Mouse (Mus musculus): ENCODE measurements at regions not wholly inside any gene's neighbourhood (a gene's known extent, or its start where the extent isn't known, plus 50 kb on each side); places are given as distances from the start of the nearest gene placed in this dataset.

- no peaks in the 10 kb centered on the region for H3K36me3 ChIP-seq
- H3K4me1 ChIP-seq: no peaks in the 10 kb centered on the region
- no peak for ATAC-seq (ENCODE audit: insufficient number of reproducible peaks, low FRiP score, low TSS enrichment, low read depth)
- no peak overlapping the region for H3K27ac ChIP-seq
- no peak overlapping the region for H3K4me3 ChIP-seq
- no peaks in the 10 kb centered on the region for H3K27me3 ChIP-seq
- H3K9ac ChIP-seq: no peak overlapping the region
- H3K9me3 ChIP-seq: no peaks in the 10 kb centered on the region
- no peak overlapping the region for H3K4me2 ChIP-seq
These were observed 279.2 kb upstream of the Fat1 start for GRCm38 (mm10) chr8:44656031-44656430.

- Histone ChIP-seq H3K27me3 (no peaks in the 10 kb centered on the region), H3K9ac (no peak overlapping the region), H3K4me3 (no peak overlapping the region), H3K4me2 (no peak overlapping the region), H3K36me3 (no peaks in the 10 kb centered on the region), H3K9me3 (no peaks in the 10 kb centered on the region), H3K27ac (no peak overlapping the region), H3K4me1 (no peaks in the 10 kb centered on the region)
- 67% methylated on average over 4 of the region's 4 CpGs for WGBS
- ATAC-seq (ENCODE audit: insufficient number of reproducible peaks, low FRiP score, low TSS enrichment, low read depth): no peak
These were observed 278.8 kb upstream of the Fat1 start for GRCm38 (mm10) chr8:44656470-44656869.

GRCm38 (mm10) chr8:44661696-44662095 is 273.6 kb upstream of the Fat1 start:
- WGBS: 69% methylated on average over 2 of the region's 2 CpGs
- Histone ChIP-seq H3K4me3 (no peak overlapping the region), H3K27ac (no peak overlapping the region), H3K27me3 (no peaks in the 10 kb centered on the region), H3K36me3 (no peaks in the 10 kb centered on the region), H3K9ac (no peak overlapping the region), H3K4me2 (no peak overlapping the region), H3K9me3 (no peaks in the 10 kb centered on the region), H3K4me1 (no peaks in the 10 kb centered on the region)
- no peak for ATAC-seq (ENCODE audit: insufficient number of reproducible peaks, low FRiP score, low TSS enrichment, low read depth)

- Histone ChIP-seq H3K27me3 (no peaks in the 10 kb centered on the region), H3K4me1 (no peaks in the 10 kb centered on the region), H3K4me3 (no peak overlapping the region), H3K27ac (no peak overlapping the region), H3K9me3 (no peaks in the 10 kb centered on the region), H3K36me3 (no peaks in the 10 kb centered on the region), H3K4me2 (no peak overlapping the region), H3K9ac (no peak overlapping the region)
- 86% methylated on average over 9 of the region's 9 CpGs for WGBS
- no peak for ATAC-seq (ENCODE audit: insufficient number of reproducible peaks, low FRiP score, low TSS enrichment, low read depth)
These were observed 248.1 kb upstream of the Fat1 start for GRCm38 (mm10) chr8:44687126-44687525.

GRCm38 (mm10) chr8:44689837-44690592 is 245.2 kb upstream of the Fat1 start:
- no peak overlapping the region for H3K9ac ChIP-seq
- ATAC-seq (ENCODE audit: insufficient number of reproducible peaks, low FRiP score, low TSS enrichment, low read depth): no peak
- H3K27me3 ChIP-seq: 0 out of 2 replicates have a peak, but pooled peaks cover 3% of the 10 kb centered on the region
- no peak overlapping the region for H3K4me3 ChIP-seq
- WGBS: 82% methylated on average over 9 of the region's 9 CpGs
- H3K4me1 ChIP-seq: peaks cover 7% of the 10 kb centered on the region; the same call in 1 of the 2 replicates
- H3K9me3 ChIP-seq: no peaks in the 10 kb centered on the region
- H3K4me2 ChIP-seq: no peak overlapping the region
- H3K27ac ChIP-seq: no peak overlapping the region
- no peaks in the 10 kb centered on the region for H3K36me3 ChIP-seq

GRCm38 (mm10) chr8:44690593-44690950 is 244.7 kb upstream of the Fat1 start:
- H3K4me3 ChIP-seq: no peak overlapping the region
- H3K27me3 ChIP-seq: 0 out of 2 replicates have a peak, but pooled peaks cover 3% of the 10 kb centered on the region
- H3K9me3 ChIP-seq: no peaks in the 10 kb centered on the region
- no peak overlapping the region for H3K27ac ChIP-seq
- peaks cover 7% of the 10 kb centered on the region; the same call in 1 of the 2 replicates for H3K4me1 ChIP-seq
- H3K4me2 ChIP-seq: no peak overlapping the region
- H3K36me3 ChIP-seq: no peaks in the 10 kb centered on the region
- H3K9ac ChIP-seq: no peak overlapping the region
- WGBS: 76% methylated on average over 4 of the region's 4 CpGs
- no peak for ATAC-seq (ENCODE audit: insufficient number of reproducible peaks, low FRiP score, low TSS enrichment, low read depth)

- H3K4me2 ChIP-seq: no peak overlapping the region
- no peaks in the 10 kb centered on the region for H3K9me3 ChIP-seq
These were observed 244.1 kb upstream of the Fat1 start for GRCm38 (mm10) chr8:44691140-44691539.

GRCm38 (mm10) chr8:44692036-44692688 is 243.1 kb upstream of the Fat1 start:
- Histone ChIP-seq H3K9me3 (no peaks in the 10 kb centered on the region), H3K9ac (no peak overlapping the region), H3K4me3 (no peak overlapping the region), H3K27ac (no peak overlapping the region), H3K36me3 (no peaks in the 10 kb centered on the region), H3K4me2 (no peak overlapping the region), H3K27me3 (0 out of 2 replicates have a peak, but pooled peaks cover 3% of the 10 kb centered on the region), H3K4me1 (peaks cover 14% of the 10 kb centered on the region; the same call in 1 of the 2 replicates)
- ATAC-seq (ENCODE audit: insufficient number of reproducible peaks, low FRiP score, low TSS enrichment, low read depth): no peak
- WGBS: 66% methylated on average over 8 of the region's 8 CpGs

More at GRCm38 (mm10) chr8:44691140-44691539, 244.1 kb upstream of the Fat1 start:
- Histone ChIP-seq H3K4me1 (peaks cover 11% of the 10 kb centered on the region; the same call in 1 of the 2 replicates), H3K27me3 (0 out of 2 replicates have a peak, but pooled peaks cover 3% of the 10 kb centered on the region), H3K9ac (no peak overlapping the region), H3K36me3 (no peaks in the 10 kb centered on the region), H3K27ac (no peak overlapping the region), H3K4me3 (no peak overlapping the region)
- ATAC-seq (ENCODE audit: insufficient number of reproducible peaks, low FRiP score, low TSS enrichment, low read depth): no peak
- WGBS: 36% methylated on average over 7 of the region's 7 CpGs

GRCm38 (mm10) chr8:44694861-44695260 is 240.4 kb upstream of the Fat1 start:
- H3K27ac ChIP-seq: no peak overlapping the region
- no peak overlapping the region for H3K9ac ChIP-seq
- H3K4me2 ChIP-seq: no peak overlapping the region
- H3K4me1 ChIP-seq: peaks cover 14% of the 10 kb centered on the region; the same call in 1 of the 2 replicates
- ATAC-seq (ENCODE audit: insufficient number of reproducible peaks, low FRiP score, low TSS enrichment, low read depth): no peak
- no peak overlapping the region for H3K4me3 ChIP-seq
- 39% methylated on average over 9 of the region's 9 CpGs for WGBS
- no peaks in the 10 kb centered on the region for H3K36me3 ChIP-seq
- 0 out of 2 replicates have a peak, but pooled peaks cover 3% of the 10 kb centered on the region for H3K27me3 ChIP-seq
- H3K9me3 ChIP-seq: no peaks in the 10 kb centered on the region

- H3K4me2 ChIP-seq: no peak overlapping the region
- 0 out of 2 replicates have a peak, but pooled peaks cover 3% of the 10 kb centered on the region for H3K27me3 ChIP-seq
- no peaks in the 10 kb centered on the region for H3K9me3 ChIP-seq
- H3K9ac ChIP-seq: no peak overlapping the region
- peaks cover 14% of the 10 kb centered on the region; the same call in 1 of the 2 replicates for H3K4me1 ChIP-seq
- no peaks in the 10 kb centered on the region for H3K36me3 ChIP-seq
- no peak overlapping the region for H3K27ac ChIP-seq
- no peak overlapping the region for H3K4me3 ChIP-seq
- WGBS: 38% methylated on average over 9 of the region's 9 CpGs
- ATAC-seq (ENCODE audit: insufficient number of reproducible peaks, low FRiP score, low TSS enrichment, low read depth): no peak
These were observed 239.0 kb upstream of the Fat1 start for GRCm38 (mm10) chr8:44696066-44696853.

- no peak overlapping the region for H3K4me2 ChIP-seq
These were observed 235.7 kb upstream of the Fat1 start for GRCm38 (mm10) chr8:44699384-44700105.

More at GRCm38 (mm10) chr8:44699384-44700105, 235.7 kb upstream of the Fat1 start:
- WGBS: 85% methylated on average over 18 of the region's 18 CpGs
- Histone ChIP-seq H3K27me3 (no peaks in the 10 kb centered on the region), H3K27ac (no peak overlapping the region), H3K9me3 (no peaks in the 10 kb centered on the region), H3K36me3 (no peaks in the 10 kb centered on the region), H3K4me1 (peaks cover 12% of the 10 kb centered on the region; the same call in 1 of the 2 replicates), H3K9ac (no peak overlapping the region), H3K4me3 (no peak overlapping the region)
- no peak for ATAC-seq (ENCODE audit: insufficient number of reproducible peaks, low FRiP score, low TSS enrichment, low read depth)
